Mouse (Mus musculus) liver, embryonic 14.5 days (tissue): ENCODE data around the gene Ugt1a6a.

Experiments
- CTCF ChIP-seq: IDR thresholded peaks from 2 replicates; pipeline ENCODE4 v1.5.1; 2016; ENCODE audit warnings: antibody characterized with exemption, low read depth, control low read depth
- EP300 ChIP-seq: IDR thresholded peaks from 2 replicates; pipeline ENCODE4 v1.6.1; 2016; ENCODE audit warnings: antibody characterized with exemption, low read depth

DNA sequence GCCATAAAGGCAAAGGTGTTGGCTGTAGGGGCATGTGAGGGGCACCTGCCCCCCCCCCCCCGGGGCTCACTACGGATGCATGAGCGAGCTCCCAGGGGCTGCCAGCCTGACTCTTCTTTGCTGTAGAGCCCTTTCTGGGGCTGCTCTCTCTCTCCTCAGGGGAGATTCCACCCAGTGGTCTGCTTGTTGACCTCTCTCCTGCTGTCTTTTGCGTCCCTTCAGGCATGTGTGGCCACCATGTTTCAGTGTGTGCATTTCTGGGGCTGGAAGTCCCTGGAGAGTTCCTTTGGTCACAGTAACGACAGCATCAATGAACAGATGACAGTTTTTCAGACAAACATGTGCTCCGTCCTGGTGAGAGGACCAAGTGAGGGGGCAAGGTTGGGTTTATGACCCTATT, 123.8 kb downstream of the Ugt1a6a start:
- no peak for TF ChIP-seq CTCF
- TF ChIP-seq EP300, result no peak
